ENCODE assay signal across 8 mouse cellular contexts in the genomic region with DNA sequence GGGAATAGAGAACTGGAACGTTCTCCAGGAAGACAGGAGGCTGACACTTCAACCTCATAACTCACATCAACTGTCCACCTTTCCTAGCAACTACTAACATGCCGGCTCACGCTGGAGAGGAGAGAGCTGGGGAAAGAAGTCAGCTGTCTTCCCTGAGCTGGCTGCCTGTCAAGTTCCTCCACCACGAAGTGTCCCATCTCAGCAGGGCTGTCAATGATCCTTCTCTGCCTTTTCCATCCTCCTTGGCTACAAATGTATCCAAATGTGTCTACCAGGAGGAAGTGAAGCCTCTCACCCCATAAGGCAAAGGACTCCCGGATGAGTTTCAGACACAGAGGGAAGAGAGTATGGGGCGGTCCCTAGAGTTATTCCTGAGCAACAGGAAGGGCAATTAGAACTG. TPM values are rescaled to one million over a fixed set of nuclear protein-coding genes. Genes with fewer than 3 reads are reported as not detected.
DNase-seq lines count a peak whose midpoint lies in the region; ATAC-seq lines count a peak whose summit lies in the region.

No protein-coding gene starts in this region.

- WGBS in heart, embryonic 11.5 days (ENCODE audit: insufficient replicate concordance), result 36% methylated on average over 6 of the region's 6 CpGs
- 44% methylated on average over 6 of the region's 6 CpGs for WGBS in hindbrain, embryonic 14.5 days
- 59% methylated on average over 6 of the region's 6 CpGs for WGBS in midbrain, embryonic 13.5 days

- H3K4me2 ChIP-seq in heart, embryonic 11.5 days, result peak overlapping the region; percentile 9; the same call in 1 of the 2 replicates
- H3K4me2 ChIP-seq in hindbrain, embryonic 14.5 days (replicated peaks), result peak overlapping the region; percentile 98
- peak overlapping the region; percentile 84 for H3K4me2 ChIP-seq in midbrain, embryonic 13.5 days (replicated peaks)

- H3K9me3 ChIP-seq in heart, embryonic 11.5 days (replicated peaks; ENCODE audit: control insufficient read depth, low read length), result no peaks in the 10 kb centered on the region
- no peaks in the 10 kb centered on the region for H3K9me3 ChIP-seq in hindbrain, embryonic 14.5 days (ENCODE audit: control insufficient read depth, low read length)
- no peaks in the 10 kb centered on the region for H3K9me3 ChIP-seq in midbrain, embryonic 13.5 days

- no peak for ATAC-seq in heart, embryonic 11.5 days (replicated peaks; ENCODE audit: insufficient number of reproducible peaks, low FRiP score, low TSS enrichment)
- no peak for ATAC-seq in hindbrain, embryonic 14.5 days (ENCODE audit: low FRiP score)
- ATAC-seq in midbrain, embryonic 13.5 days, result no peak

- H3K4me3 ChIP-seq in heart, embryonic 11.5 days (ENCODE audit: low read depth, low read length), result no peak overlapping the region
- peak overlapping the region; percentile 92; the same call in 1 of the 2 replicates for H3K4me3 ChIP-seq in hindbrain, embryonic 14.5 days (replicated peaks; ENCODE audit: low read length)
- peak overlapping the region; percentile 91 for H3K4me3 ChIP-seq in midbrain, embryonic 13.5 days (replicated peaks)

- H3K36me3 ChIP-seq in heart, embryonic 11.5 days (ENCODE audit: control insufficient read depth, insufficient read depth, low read length), result no peaks in the 10 kb centered on the region
- peaks cover 10% of the 10 kb centered on the region; the same call in 1 of the 2 replicates for H3K36me3 ChIP-seq in hindbrain, embryonic 14.5 days (replicated peaks; ENCODE audit: control insufficient read depth, insufficient read depth)
- H3K36me3 ChIP-seq in midbrain, embryonic 13.5 days, result peaks cover 9% of the 10 kb centered on the region

- H3K9ac ChIP-seq in heart, embryonic 11.5 days (ENCODE audit: low read depth, low read length), result no peak overlapping the region
- peak overlapping the region; percentile 84; the same call in 1 of the 2 replicates for H3K9ac ChIP-seq in hindbrain, embryonic 14.5 days
- peak overlapping the region; percentile 44; the same call in 1 of the 2 replicates for H3K9ac ChIP-seq in midbrain, embryonic 13.5 days (replicated peaks)

- no peak for DNase-seq in heart, adult 8-10 months (ENCODE audit: low spot score)
- DNase-seq in cerebellum, postnatal 25 days, result peak; percentile 60 to 74
- DNase-seq in hindbrain, embryonic 14.5 days (ENCODE audit: low spot score), result no peak
- DNase-seq in thymus, postnatal 14 days, result no peak
- DNase-seq in embryo, embryonic 10 days (ENCODE audit: low spot score), result no peak
- DNase-seq in thymus, postnatal 0 days (ENCODE audit: low spot score), result no peak

- H3K4me1 ChIP-seq in heart, embryonic 11.5 days (ENCODE audit: control insufficient read depth, insufficient read depth, low read length), result peaks cover 58% of the 10 kb centered on the region
- H3K4me1 ChIP-seq in hindbrain, embryonic 14.5 days (replicated peaks; ENCODE audit: control insufficient read depth, insufficient read depth, low read length), result peaks cover 65% of the 10 kb centered on the region
- H3K4me1 ChIP-seq in midbrain, embryonic 13.5 days (replicated peaks), result peaks cover 72% of the 10 kb centered on the region

- H3K27ac ChIP-seq in heart, embryonic 11.5 days (ENCODE audit: low read depth, low read length), result no peak overlapping the region
- H3K27ac ChIP-seq in hindbrain, embryonic 14.5 days, result no peak overlapping the region
- H3K27ac ChIP-seq in midbrain, embryonic 13.5 days, result no peak overlapping the region

- H3K27me3 ChIP-seq in heart, embryonic 11.5 days (ENCODE audit: control insufficient read depth, insufficient read depth, low read length), result no peaks in the 10 kb centered on the region
- no peaks in the 10 kb centered on the region for H3K27me3 ChIP-seq in hindbrain, embryonic 14.5 days (ENCODE audit: control insufficient read depth, insufficient read depth, low read length)
- no peaks in the 10 kb centered on the region for H3K27me3 ChIP-seq in midbrain, embryonic 13.5 days

RNA-seq across cellular contexts. Expression of a gene that starts 2.8 kb away (rescaled TPM):
- polyA plus RNA-seq in heart, embryonic 11.5 days (2014; fragmentation: Nextera tagmentation; extraction: Ambion mirVana), result 32.8 and 34.6 TPM in 2 replicates
- 10 to 100 TPM; 64.0 to 88.9 (median 74.0) TPM for total RNA-seq in heart, adult 8-10 months (2022)
- 118 and 119 TPM in 2 replicates for polyA plus RNA-seq in hindbrain, embryonic 14.5 days (2014; fragmentation: Nextera tagmentation; extraction: Ambion mirVana)
- 98.2 and 99.4 TPM in 2 replicates for polyA plus RNA-seq in midbrain, embryonic 13.5 days (2015; fragmentation: Nextera tagmentation; extraction: Ambion mirVana)
- 8.0 and 8.6 TPM in 2 replicates for polyA plus RNA-seq in thymus, postnatal 0 days (2015; fragmentation: Nextera tagmentation; extraction: Ambion mirVana)

RNA-seq across cellular contexts. Expression of a gene that starts 24.6 kb away (rescaled TPM):
- 21.0 and 27.1 TPM in 2 replicates for polyA plus RNA-seq in heart, embryonic 11.5 days (2014; fragmentation: Nextera tagmentation; extraction: Ambion mirVana)
- total RNA-seq in heart, adult 8-10 months (2022), result 10 to 100 TPM; 38.4 to 43.7 (median 43.2) TPM
- 4.7 and 5.5 TPM in 2 replicates for polyA plus RNA-seq in hindbrain, embryonic 14.5 days (2014; fragmentation: Nextera tagmentation; extraction: Ambion mirVana)
- polyA plus RNA-seq in midbrain, embryonic 13.5 days (2015; fragmentation: Nextera tagmentation; extraction: Ambion mirVana), result 3.8 and 4.3 TPM in 2 replicates
- polyA plus RNA-seq in thymus, postnatal 0 days (2015; fragmentation: Nextera tagmentation; extraction: Ambion mirVana), result 38.4 and 47.9 TPM in 2 replicates

RNA-seq across cellular contexts. Expression of a gene that starts 48.5 kb away (rescaled TPM):
- 6.7 and 8.4 TPM in 2 replicates for polyA plus RNA-seq in heart, embryonic 11.5 days (2014; fragmentation: Nextera tagmentation; extraction: Ambion mirVana)
- 1 to 10 TPM; 3.0 to 5.1 (median 3.6) TPM for total RNA-seq in heart, adult 8-10 months (2022)
- polyA plus RNA-seq in hindbrain, embryonic 14.5 days (2014; fragmentation: Nextera tagmentation; extraction: Ambion mirVana), result 3.3 and 4.3 TPM in 2 replicates
- polyA plus RNA-seq in midbrain, embryonic 13.5 days (2015; fragmentation: Nextera tagmentation; extraction: Ambion mirVana), result 4.6 and 4.8 TPM in 2 replicates
- polyA plus RNA-seq in thymus, postnatal 0 days (2015; fragmentation: Nextera tagmentation; extraction: Ambion mirVana), result 10.6 and 10.9 TPM in 2 replicates

RNA-seq across cellular contexts. Expression of a gene that starts 50.2 kb away (rescaled TPM):
- polyA plus RNA-seq in heart, embryonic 11.5 days (2014; fragmentation: Nextera tagmentation; extraction: Ambion mirVana), result 7.9 and 10.1 TPM in 2 replicates
- 10 to 100 TPM in 1 of 4 experiments, 1 to 10 TPM in 3; 5.0 to 10.3 (median 6.6) TPM for total RNA-seq in heart, adult 8-10 months (2022)
- polyA plus RNA-seq in hindbrain, embryonic 14.5 days (2014; fragmentation: Nextera tagmentation; extraction: Ambion mirVana), result 2.3 and 2.6 TPM in 2 replicates
- 1.2 and 1.8 TPM in 2 replicates for polyA plus RNA-seq in midbrain, embryonic 13.5 days (2015; fragmentation: Nextera tagmentation; extraction: Ambion mirVana)
- 9.2 and 10.0 TPM in 2 replicates for polyA plus RNA-seq in thymus, postnatal 0 days (2015; fragmentation: Nextera tagmentation; extraction: Ambion mirVana)

Comparison
In these comparisons a context has a peak if more than half of its experiments do, and no peak if none do; other contexts are left out.
1. H3K4me2 ChIP-seq: peak in every context shown above with its lines; median percentile 98 in hindbrain, embryonic 14.5 days; 84 in midbrain, embryonic 13.5 days; 9 in heart, embryonic 11.5 days.
2. DNase-seq: peak in cerebellum, postnatal 25 days (2 of 2); none in heart, adult 8-10 months (single experiment), hindbrain, embryonic 14.5 days (single experiment), thymus, postnatal 14 days (single experiment), embryo, embryonic 10 days (single experiment) and thymus, postnatal 0 days (single experiment).